Mouse (Mus musculus): ENCODE data around the gene Dusp3. TPM values are rescaled to one million over a fixed set of nuclear protein-coding genes. Genes with fewer than 3 reads are reported as not detected.

Gene Dusp3
- polyA plus RNA-seq (2015; fragmentation: Nextera tagmentation; extraction: Ambion mirVana), result 50.4 and 56.7 TPM in 2 replicates

GRCm38 (mm10) chr11:101986913-101987312 lies at the start of gene Dusp3:
Dusp3 (minus strand) TSS chr11:101987013.
- H3K27ac ChIP-seq, result no peak within 1 kb of the TSS

DNA sequence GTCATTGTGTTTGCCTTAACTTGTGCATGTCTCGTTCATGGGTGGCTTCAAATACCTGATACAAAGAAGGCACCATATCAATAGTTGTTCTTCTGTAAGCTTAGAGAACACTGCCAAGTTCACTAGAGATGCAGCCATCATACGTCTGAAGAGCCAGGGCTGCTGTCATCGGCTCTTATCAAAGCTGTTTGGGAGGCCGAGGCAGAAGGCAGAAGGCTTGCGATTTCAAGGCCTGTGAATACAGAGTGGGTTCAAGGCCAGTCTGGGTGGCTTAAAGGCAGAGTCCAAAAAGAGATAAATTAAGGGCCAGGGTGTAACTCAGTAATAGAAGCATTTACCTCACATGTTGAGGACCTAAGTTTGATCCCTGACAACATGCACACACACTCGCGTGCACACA lies 49.5 kb upstream of the Dusp3 start:
- Histone ChIP-seq H3K9ac (no peak overlapping the region), H3K4me1 (replicated peaks) (0 out of 2 replicates have a peak, but pooled peaks cover 4% of the 10 kb centered on the region), H3K27ac (no peak overlapping the region), H3K4me3 (no peak overlapping the region), H3K27me3 (no peaks in the 10 kb centered on the region), H3K4me2 (no peak overlapping the region), H3K36me3 (no peaks in the 10 kb centered on the region), H3K9me3 (replicated peaks) (no peaks in the 10 kb centered on the region)
- no peak for ATAC-seq (replicated peaks; ENCODE audit: insufficient number of reproducible peaks, insufficient read depth, low FRiP score, low read depth)
- WGBS, result 52% methylated on average over 7 of the region's 7 CpGs

More at GRCm38 (mm10) chr11:101986913-101987312, at the start of gene Dusp3:
- 80% methylated on average over 3 of the region's 3 CpGs for WGBS
- Histone ChIP-seq H3K4me3 (no peak within 1 kb of the TSS; the same call in 1 of the 2 replicates), H3K9me3 (replicated peaks) (no peaks in the 10 kb centered on the region), H3K9ac (no peak within 1 kb of the TSS), H3K36me3 (no peaks in the 10 kb centered on the region), H3K27me3 (no peaks in the 10 kb centered on the region), H3K4me1 (replicated peaks) (peaks cover 29% of the 10 kb centered on the region), H3K4me2 (0 out of 2 replicates have a peak within 1 kb of the TSS, but pooled peaks have one; percentile 2)
- no peak for ATAC-seq (replicated peaks; ENCODE audit: insufficient number of reproducible peaks, insufficient read depth, low FRiP score, low read depth)

GRCm38 (mm10) chr11:102035456-102035960 lies 48.7 kb upstream of the Dusp3 start:
- no peaks in the 10 kb centered on the region for H3K36me3 ChIP-seq
- no peak overlapping the region for H3K4me2 ChIP-seq
- no peak overlapping the region for H3K27ac ChIP-seq
- no peak overlapping the region for H3K4me3 ChIP-seq
- 0 out of 2 replicates have a peak, but pooled peaks cover 4% of the 10 kb centered on the region for H3K4me1 ChIP-seq (replicated peaks)
- no peak for ATAC-seq (replicated peaks; ENCODE audit: insufficient number of reproducible peaks, insufficient read depth, low FRiP score, low read depth)
- 63% methylated on average over 5 of the region's 5 CpGs for WGBS
- no peaks in the 10 kb centered on the region for H3K9me3 ChIP-seq (replicated peaks)
- no peak overlapping the region for H3K9ac ChIP-seq
- no peaks in the 10 kb centered on the region for H3K27me3 ChIP-seq

GRCm38 (mm10) chr11:102034887-102035286 lies 48.1 kb upstream of the Dusp3 start:
- Histone ChIP-seq H3K36me3 (no peaks in the 10 kb centered on the region), H3K27ac (no peak overlapping the region), H3K4me1 (replicated peaks) (0 out of 2 replicates have a peak, but pooled peaks cover 4% of the 10 kb centered on the region), H3K9ac (no peak overlapping the region), H3K27me3 (no peaks in the 10 kb centered on the region), H3K4me2 (no peak overlapping the region), H3K4me3 (no peak overlapping the region), H3K9me3 (replicated peaks) (no peaks in the 10 kb centered on the region)
- no peak for ATAC-seq (replicated peaks; ENCODE audit: insufficient number of reproducible peaks, insufficient read depth, low FRiP score, low read depth)
- 70% methylated on average over 8 of the region's 8 CpGs for WGBS

DNA sequence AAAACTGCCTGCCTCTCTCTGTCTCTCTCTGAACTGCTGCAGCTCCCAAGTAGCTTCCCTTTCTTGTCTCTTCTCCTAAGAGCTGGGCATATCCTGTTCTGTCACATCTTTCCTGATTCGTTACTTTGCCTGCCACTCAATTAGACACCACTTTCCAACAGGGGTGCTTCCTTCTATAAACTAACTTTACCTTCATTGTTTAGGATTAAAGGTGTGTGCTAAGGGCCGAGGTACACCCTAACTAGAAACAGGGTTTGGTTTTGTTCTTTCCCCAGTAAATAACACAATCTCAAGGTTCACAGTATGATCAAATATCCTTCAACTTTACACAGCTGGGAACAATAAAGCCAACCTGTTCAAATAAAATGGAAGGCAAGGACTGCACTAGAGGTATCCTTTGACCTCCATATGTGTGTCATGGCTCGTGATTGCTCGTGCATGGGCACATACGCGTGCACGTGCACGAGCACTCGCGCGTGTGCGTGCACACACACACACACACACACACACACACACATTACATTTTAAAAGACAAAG lies 46.3 kb upstream of the Dusp3 start:
- 88% methylated on average over 12 of the region's 12 CpGs for WGBS
- Histone ChIP-seq H3K9me3 (replicated peaks) (no peaks in the 10 kb centered on the region), H3K36me3 (no peaks in the 10 kb centered on the region), H3K9ac (no peak overlapping the region), H3K27ac (no peak overlapping the region), H3K4me3 (no peak overlapping the region), H3K4me1 (replicated peaks) (no peaks in the 10 kb centered on the region), H3K27me3 (no peaks in the 10 kb centered on the region), H3K4me2 (no peak overlapping the region)
- ATAC-seq (replicated peaks; ENCODE audit: insufficient number of reproducible peaks, insufficient read depth, low FRiP score, low read depth), result no peak

DNA sequence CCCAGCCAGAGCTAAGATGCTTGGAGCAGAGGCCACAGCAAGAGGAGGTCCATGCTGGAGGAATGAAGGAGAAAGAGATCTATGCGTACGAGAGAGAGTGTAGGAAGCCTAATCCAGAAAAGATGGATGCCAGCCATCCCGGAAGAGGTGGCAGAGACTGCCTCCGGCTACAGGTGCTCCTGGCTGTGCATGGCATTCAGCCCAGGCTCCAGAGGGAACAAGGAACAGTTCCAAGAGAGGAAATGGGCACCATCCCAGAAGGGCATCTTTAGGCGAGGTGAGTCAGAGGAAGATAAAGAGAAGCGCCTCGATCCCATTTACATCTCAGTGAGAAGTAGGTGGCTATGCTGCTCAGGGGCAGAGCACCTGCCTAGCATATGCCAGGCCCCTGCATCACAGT lies 44.3 kb upstream of the Dusp3 start:
- WGBS, result 74% methylated on average over 7 of the region's 7 CpGs
- peaks cover 11% of the 10 kb centered on the region for H3K4me1 ChIP-seq (replicated peaks)
- H3K9ac ChIP-seq, result no peak overlapping the region
- H3K4me2 ChIP-seq, result no peak overlapping the region
- H3K36me3 ChIP-seq, result no peaks in the 10 kb centered on the region
- H3K4me3 ChIP-seq, result no peak overlapping the region
- no peaks in the 10 kb centered on the region for H3K9me3 ChIP-seq (replicated peaks)
- H3K27ac ChIP-seq, result no peak overlapping the region
- no peak for ATAC-seq (replicated peaks; ENCODE audit: insufficient number of reproducible peaks, insufficient read depth, low FRiP score, low read depth)
- no peaks in the 10 kb centered on the region for H3K27me3 ChIP-seq

- H3K4me1 ChIP-seq (replicated peaks), result peaks cover 14% of the 10 kb centered on the region
- H3K36me3 ChIP-seq, result no peaks in the 10 kb centered on the region
- ATAC-seq (replicated peaks; ENCODE audit: insufficient number of reproducible peaks, insufficient read depth, low FRiP score, low read depth), result no peak
- 44% methylated on average over 7 of the region's 7 CpGs for WGBS
- no peak overlapping the region for H3K27ac ChIP-seq
- H3K27me3 ChIP-seq, result no peaks in the 10 kb centered on the region
- H3K4me2 ChIP-seq, result no peak overlapping the region
- no peak overlapping the region for H3K4me3 ChIP-seq
- H3K9ac ChIP-seq, result no peak overlapping the region
- H3K9me3 ChIP-seq (replicated peaks), result no peaks in the 10 kb centered on the region
Measured at GRCm38 (mm10) chr11:102029966-102030365, 43.2 kb upstream of the Dusp3 start.

DNA sequence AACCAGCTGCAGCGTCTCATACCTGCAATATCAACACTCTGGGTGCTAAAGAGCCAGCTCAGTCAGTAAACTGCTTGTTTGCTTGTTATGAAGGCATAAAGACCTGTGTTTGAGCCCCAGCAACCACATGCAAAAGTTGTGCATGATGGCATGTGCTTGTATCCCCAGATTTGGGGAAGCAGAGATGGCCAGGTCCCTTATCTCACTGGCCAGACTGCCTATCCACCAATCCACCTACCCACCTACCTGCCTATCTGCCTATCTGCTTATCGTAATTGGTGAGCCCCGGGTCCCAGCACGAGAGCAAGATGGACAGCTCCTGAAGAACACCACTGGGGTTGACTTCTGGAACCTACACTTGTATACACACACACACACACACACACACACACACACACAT lies 42.5 kb upstream of the Dusp3 start:
- Histone ChIP-seq H3K4me2 (no peak overlapping the region), H3K27ac (no peak overlapping the region), H3K36me3 (no peaks in the 10 kb centered on the region), H3K9ac (no peak overlapping the region), H3K9me3 (replicated peaks) (no peaks in the 10 kb centered on the region), H3K27me3 (no peaks in the 10 kb centered on the region), H3K4me3 (no peak overlapping the region), H3K4me1 (replicated peaks) (peaks cover 14% of the 10 kb centered on the region)
- 64% methylated on average over 4 of the region's 4 CpGs for WGBS
- no peak for ATAC-seq (replicated peaks; ENCODE audit: insufficient number of reproducible peaks, insufficient read depth, low FRiP score, low read depth)

DNA sequence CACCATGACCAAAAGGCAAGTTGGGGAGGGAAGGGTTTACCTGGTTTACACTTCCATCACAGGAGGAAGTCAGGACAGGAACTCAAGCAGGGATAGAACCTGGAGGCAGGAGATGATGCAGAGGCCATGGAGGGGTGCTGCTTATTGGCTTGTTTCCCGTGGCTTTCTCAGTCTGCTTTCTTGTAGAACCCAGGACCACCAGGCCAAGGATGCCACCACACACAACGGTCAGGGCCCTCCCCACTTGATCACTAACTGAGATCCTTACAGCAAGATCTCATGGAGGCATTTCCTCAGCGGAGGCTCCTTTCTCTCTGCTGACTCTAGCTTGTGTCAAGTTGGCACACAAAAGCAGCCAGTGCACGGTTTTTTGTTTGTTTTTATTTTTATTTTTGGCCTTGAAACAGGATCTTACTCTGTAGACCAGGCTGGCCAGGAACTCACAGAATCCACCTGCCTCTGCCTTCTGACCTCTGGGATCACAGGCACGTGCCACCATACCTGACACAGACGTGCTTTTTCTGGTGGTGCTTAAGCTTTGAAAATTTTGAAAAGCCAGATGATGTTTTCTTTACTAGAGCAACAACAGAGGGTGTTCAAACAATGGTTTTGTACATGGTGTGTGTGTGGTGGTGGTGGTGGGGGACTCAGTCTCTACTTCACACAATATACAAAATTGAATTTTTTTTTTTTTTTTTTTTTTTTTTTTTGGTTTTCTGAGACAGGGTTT lies 41.4 kb upstream of the Dusp3 start, which contains the start of gene Mpp3:
Gene Mpp3 (minus strand): TSS at position 375 of the 730 bp plus-strand sequence.
- H3K27ac ChIP-seq, result peak within 1 kb of the TSS; percentile 63; the same call in 1 of the 2 replicates

DNA sequence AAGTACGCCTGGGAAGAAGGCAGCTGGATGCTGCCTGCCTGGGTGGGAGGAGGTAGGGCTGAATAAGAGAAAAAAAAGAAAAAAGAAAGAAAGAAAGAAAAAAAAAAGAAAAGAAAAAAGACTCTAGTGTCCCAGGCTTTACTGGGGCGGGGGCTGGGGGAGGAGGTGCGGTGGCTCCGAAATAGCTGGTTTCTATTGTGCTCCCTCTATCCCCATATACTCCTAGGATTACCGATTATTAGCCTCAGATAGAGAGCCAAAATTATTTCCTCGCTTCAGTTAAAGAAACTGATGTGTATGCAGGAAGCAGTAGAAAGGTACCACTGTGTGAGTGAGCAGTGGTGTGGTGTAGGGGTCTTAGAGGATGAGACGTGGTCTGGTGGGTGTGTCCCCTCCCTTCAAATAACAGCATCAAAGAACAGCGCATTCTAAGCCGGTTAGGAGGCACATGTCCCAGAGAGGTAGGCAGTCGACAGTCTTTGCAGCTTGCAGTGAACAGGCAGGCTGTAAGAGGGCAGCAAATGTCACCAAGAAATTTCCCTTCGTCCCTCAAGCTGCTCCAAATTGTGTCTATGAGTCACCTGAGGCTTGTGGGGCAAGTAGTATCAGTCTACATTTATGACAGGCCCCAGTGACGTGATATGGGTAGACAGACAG lies 40.7 kb upstream of the Dusp3 start:
- peaks cover 8% of the 10 kb centered on the region; the same call in 1 of the 2 replicates for H3K27me3 ChIP-seq
- peak overlapping the region; percentile 66 for H3K9ac ChIP-seq
- peak overlapping the region; percentile 77 for H3K4me3 ChIP-seq
- peak overlapping the region; percentile 63; the same call in 1 of the 2 replicates for H3K27ac ChIP-seq
- H3K9me3 ChIP-seq (replicated peaks), result no peaks in the 10 kb centered on the region
- H3K4me1 ChIP-seq (replicated peaks), result peaks cover 14% of the 10 kb centered on the region
- no peaks in the 10 kb centered on the region for H3K36me3 ChIP-seq
- WGBS, result 7% methylated on average over 12 of the region's 12 CpGs
- no peak for ATAC-seq (replicated peaks; ENCODE audit: insufficient number of reproducible peaks, insufficient read depth, low FRiP score, low read depth)
- H3K4me2 ChIP-seq, result peak overlapping the region; percentile 96

More for the DNA sequence above, 41.4 kb upstream of the Dusp3 start, which contains the start of gene Mpp3:
- Histone ChIP-seq H3K9ac (peak within 1 kb of the TSS; percentile 66), H3K9me3 (replicated peaks) (no peaks in the 10 kb centered on the region), H3K27me3 (peaks cover 6% of the 10 kb centered on the region; the same call in 1 of the 2 replicates), H3K36me3 (no peaks in the 10 kb centered on the region), H3K4me3 (peak within 1 kb of the TSS; percentile 77), H3K4me1 (replicated peaks) (peaks cover 14% of the 10 kb centered on the region), H3K4me2 (peak within 1 kb of the TSS; percentile 96)
- ATAC-seq (replicated peaks; ENCODE audit: insufficient number of reproducible peaks, insufficient read depth, low FRiP score, low read depth), result no peak
- 75% methylated on average over 6 of the region's 6 CpGs for WGBS
